Mouse (Mus musculus): ENCODE measurements around the gene Fer1l4.

The Fer1l4 gene

GRCm38 (mm10) chr2:156007888-156008532 lies 44.7 kb downstream of the Fer1l4 start, which contains the start of the genes 6430550D23Rik and Ergic3:
Gene 6430550D23Rik (minus strand): TSS chr2:156007977.
Gene Ergic3 (plus strand): TSS chr2:156008045.
- DNase-seq, result peak; percentile 95

DNA sequence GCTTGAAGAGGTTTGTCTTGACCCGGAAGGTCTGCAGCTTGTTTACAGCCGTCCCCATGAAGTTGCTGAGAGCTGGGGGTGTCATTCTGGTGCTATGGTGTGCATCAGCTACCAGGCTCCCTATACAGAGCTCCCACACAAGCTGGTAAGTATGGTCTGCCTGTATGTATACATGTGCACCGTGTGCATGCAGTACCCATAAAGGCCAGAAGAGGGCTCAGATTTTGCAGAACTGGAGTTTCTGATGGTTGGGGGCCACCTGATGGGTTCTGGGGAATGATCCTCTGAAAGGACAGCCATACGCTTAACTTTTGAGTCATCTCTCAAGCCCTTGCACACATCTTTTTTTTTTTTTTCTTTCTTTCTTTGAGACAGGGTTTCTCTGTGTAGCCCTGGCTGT lies 47.4 kb downstream of the Fer1l4 start:
- peak; percentile 27 for DNase-seq

- peak; percentile 47 for DNase-seq
Measured at GRCm38 (mm10) chr2:155991863-155992321, 60.9 kb downstream of the Fer1l4 start.

DNA sequence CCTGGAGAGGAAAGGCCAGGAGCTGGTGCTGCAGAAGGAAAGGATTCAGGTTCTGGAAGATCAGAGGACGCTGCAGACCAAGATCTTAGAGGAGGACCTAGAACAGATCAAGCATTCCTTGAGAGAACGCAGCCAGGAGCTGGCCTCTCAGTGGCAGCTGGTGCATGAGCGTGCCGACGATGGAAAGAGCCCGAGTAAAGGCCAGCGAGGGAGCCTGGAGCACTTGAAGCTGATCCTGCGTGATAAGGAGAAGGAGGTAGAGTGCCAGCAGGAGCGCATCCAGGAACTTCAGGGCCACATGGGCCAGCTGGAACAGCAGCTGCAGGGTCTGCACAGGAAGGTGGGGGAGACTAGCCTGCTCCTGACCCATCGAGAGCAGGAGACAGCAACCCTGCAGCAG lies 61.6 kb downstream of the Fer1l4 start:
- no peak for DNase-seq

GRCm38 (mm10) chr2:155989085-155989484 lies 63.7 kb downstream of the Fer1l4 start:
- no peak for DNase-seq

GRCm38 (mm10) chr2:155987131-155987530 lies 65.6 kb downstream of the Fer1l4 start:
- no peak for DNase-seq

GRCm38 (mm10) chr2:155985776-155986175 lies 67.0 kb downstream of the Fer1l4 start:
- DNase-seq, result no peak

DNA sequence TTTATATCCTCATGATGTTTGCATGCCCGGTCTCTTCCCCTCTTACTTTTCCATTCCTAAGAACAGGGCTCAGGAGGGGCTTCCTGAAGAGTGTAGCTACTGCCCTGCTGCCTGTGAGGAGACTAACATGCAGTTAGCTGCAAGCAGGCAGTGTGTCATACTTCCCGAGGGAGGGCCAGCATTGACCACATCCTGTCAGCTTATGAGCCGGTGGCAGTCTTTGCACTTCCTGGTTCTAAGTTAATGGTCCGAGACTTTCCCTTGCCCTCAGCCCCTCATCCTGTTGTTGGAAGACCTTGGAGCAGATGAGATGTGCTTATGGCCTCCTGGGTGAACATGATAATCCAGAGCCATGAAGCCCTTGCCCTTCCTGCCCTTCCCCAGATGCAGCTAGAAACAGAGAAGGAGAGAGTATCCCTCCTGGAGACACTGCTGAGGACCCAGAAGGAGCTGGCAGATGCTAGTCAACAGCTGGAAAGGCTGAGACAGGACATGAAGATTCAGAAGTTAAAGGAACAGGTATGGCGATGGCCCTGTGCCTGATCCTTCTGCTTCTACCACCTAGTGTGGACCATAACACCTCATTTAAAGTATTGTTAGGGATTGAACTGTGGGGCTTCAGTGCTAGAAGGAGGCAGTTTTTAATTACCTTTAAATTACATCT lies 73.3 kb downstream of the Fer1l4 start:
- DNase-seq, result no peak

DNA sequence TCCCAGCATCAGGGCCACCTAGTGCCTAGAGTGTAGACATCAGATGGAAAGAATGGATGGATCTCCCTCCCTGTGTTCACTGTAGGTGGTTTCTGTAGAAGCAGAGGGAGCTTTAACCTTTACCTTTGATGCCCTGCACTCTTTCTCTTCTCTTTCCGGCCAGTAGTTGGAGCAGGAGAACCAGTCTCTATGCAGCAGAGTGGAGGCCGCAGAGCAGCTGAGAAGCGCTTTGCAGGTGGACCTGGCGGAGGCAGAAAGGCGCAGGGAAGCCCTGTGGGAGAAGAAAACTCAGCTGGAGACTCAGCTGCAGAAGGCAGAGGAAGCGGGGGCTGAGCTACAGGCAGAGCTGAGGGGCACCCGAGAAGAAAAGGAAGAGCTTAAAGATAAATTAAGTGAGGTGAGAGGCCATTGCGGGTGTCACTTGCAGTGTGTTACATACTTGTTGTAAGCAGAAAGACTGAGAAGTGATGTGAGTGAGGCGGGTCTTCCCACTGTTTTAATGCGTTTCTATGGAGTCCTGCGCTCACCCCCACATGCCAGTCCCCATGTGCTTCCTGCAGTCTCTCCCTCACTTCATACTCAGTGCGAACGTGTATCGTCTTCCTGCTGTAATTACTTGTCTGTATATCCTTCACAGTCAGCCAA lies 78.5 kb downstream of the Fer1l4 start:
- no peak for DNase-seq

DNA sequence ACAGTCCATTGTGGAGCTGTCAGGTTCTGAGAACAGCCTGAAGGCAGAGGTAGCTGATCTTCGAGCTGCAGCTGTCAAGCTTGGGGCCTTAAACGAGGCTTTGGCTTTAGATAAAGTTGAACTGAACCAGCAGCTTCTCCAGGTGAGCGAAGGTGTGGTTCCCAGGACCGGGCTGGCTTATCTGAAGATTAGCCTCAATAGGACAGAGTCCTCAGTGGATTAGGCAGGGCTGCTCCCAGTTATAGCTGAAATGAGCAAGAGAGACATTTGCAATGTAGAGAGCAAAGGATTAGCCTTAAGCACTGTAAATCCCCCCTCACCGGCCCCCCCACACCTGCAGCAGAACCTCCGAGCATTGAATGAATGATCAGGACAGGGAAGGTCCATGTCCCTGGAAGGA lies 79.4 kb downstream of the Fer1l4 start:
- DNase-seq, result no peak

All from right cerebral cortex, postnatal 4 days (tissue).